Mouse (Mus musculus): ENCODE results near the gene Eme1. TPM values are rescaled to one million over a fixed set of nuclear protein-coding genes. Genes with fewer than 3 reads are reported as not detected.
A peak's percentile ranks its signal among the peaks of the same experiment; 100 is the strongest.

Eme1 gene
- polyA plus RNA-seq, 1 experiment from 2014 or later, result 47.0 TPM

DNA sequence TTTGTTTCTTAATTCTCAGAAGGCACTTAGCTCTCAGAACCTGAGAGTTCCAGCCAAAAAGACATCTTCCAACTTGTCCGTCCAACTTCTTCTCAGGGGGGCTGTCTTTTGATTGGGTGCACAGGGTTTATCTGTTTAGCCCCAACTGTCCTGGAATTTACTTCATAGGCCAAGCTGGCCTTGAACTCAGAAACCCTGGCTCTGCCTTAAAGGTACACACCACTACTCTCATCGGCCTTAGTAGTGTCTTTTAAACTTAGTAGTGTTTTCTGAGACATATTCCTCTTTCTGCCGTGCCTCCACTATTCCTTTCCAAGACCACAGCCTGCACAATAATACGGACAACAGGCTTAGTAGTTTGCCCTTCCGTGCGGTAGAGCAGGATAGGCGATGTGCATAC is 53.3 kb downstream of the Eme1 start:
- Histone ChIP-seq H3K9me3 (replicated peaks; ENCODE audit: control insufficient read depth, low read length) (no peaks in the 10 kb centered on the region), H3K36me3 (replicated peaks; ENCODE audit: control insufficient read depth, insufficient read depth, low read depth, low read length) (no peaks in the 10 kb centered on the region), H3K27me3 (ENCODE audit: control insufficient read depth, insufficient read depth, low read length) (no peaks in the 10 kb centered on the region), H3K4me3 (ENCODE audit: low read depth, low read length) (0 out of 2 replicates have a peak overlapping the region, but pooled peaks have one; percentile 5), H3K9ac (replicated peaks; ENCODE audit: low read length) (no peak overlapping the region), H3K27ac (replicated peaks; ENCODE audit: low read depth, low read length) (no peak overlapping the region), H3K4me1 (ENCODE audit: control insufficient read depth, insufficient read depth, low read length) (no peaks in the 10 kb centered on the region; the same call in 1 of the 2 replicates), H3K4me2 (ENCODE audit: low read depth, low read length) (no peak overlapping the region)
- 93% methylated on average over 7 of the region's 7 CpGs for WGBS
- DNase-seq (ENCODE audit: low spot score) (no peak), ATAC-seq (replicated peaks; ENCODE audit: insufficient number of reproducible peaks, low FRiP score, low TSS enrichment, low read depth) (no peak)

DNA sequence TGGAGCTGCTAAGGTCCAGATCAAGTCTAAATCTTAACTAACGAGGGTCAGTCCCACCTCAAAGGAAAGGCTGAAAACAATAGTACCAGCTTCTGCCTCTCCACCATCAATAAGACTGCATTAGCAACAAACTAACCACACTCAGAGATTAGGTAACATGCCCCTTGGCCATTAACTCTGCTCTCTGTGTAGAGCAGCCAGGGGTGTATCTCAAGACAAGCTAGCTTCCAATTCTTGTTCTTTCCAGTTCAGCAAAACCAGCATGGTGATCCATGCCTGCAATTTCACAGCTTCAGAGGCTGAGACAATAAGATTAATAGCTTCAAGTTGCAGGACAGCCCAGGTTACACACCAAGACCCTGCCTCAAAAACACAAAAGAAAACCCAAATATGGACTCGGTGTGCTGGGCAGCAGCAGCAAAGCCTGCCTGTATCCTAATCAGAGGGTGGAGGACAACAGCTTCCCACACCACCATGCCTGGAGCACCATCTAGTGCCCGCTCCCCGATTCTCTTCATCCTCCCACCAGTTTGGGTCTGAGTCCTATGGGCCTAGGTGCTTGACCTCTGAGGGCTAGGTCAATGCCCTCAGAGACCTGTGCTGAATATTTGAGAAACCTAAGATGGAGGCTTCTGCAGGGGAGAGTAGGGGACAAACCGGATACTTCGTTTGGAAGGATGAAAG is 55.2 kb downstream of the Eme1 start:
- Histone ChIP-seq H3K36me3 (replicated peaks; ENCODE audit: control insufficient read depth, insufficient read depth, low read depth, low read length) (no peaks in the 10 kb centered on the region), H3K9me3 (replicated peaks; ENCODE audit: control insufficient read depth, low read length) (no peaks in the 10 kb centered on the region), H3K4me1 (ENCODE audit: control insufficient read depth, insufficient read depth, low read length) (no peaks in the 10 kb centered on the region; the same call in 1 of the 2 replicates), H3K4me3 (ENCODE audit: low read depth, low read length) (no peak overlapping the region), H3K27me3 (ENCODE audit: control insufficient read depth, insufficient read depth, low read length) (no peaks in the 10 kb centered on the region), H3K9ac (replicated peaks; ENCODE audit: low read length) (no peak overlapping the region), H3K27ac (replicated peaks; ENCODE audit: low read depth, low read length) (no peak overlapping the region), H3K4me2 (ENCODE audit: low read depth, low read length) (no peak overlapping the region)
- 60% methylated on average over 6 of the region's 6 CpGs for WGBS
- DNase-seq (ENCODE audit: low spot score), result no peak
- ATAC-seq (replicated peaks; ENCODE audit: insufficient number of reproducible peaks, low FRiP score, low TSS enrichment, low read depth), result no peak

DNA sequence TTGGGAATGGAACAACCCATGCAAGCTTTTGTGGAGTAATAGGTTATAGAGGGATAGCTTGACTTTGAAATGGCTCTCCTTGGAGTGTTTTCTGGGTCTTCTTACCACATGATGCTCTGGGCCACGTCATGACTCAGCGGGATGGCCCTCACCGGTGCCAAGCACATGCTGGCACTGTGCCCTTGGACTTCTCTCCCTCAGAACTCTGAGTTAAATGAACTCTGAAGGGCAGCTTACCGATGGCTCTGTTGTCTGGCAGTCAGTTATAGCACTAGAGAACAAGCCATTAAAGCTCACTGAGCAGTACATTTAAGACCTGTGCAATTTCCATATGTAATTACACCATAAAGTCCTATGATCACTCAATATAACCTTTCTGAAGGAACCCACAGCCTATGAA is 56.4 kb downstream of the Eme1 start:
- ATAC-seq (replicated peaks; ENCODE audit: insufficient number of reproducible peaks, low FRiP score, low TSS enrichment, low read depth), result no peak
- DNase-seq (ENCODE audit: low spot score), result no peak
- Histone ChIP-seq H3K4me2 (ENCODE audit: low read depth, low read length) (no peak overlapping the region), H3K27ac (replicated peaks; ENCODE audit: low read depth, low read length) (no peak overlapping the region), H3K4me1 (ENCODE audit: control insufficient read depth, insufficient read depth, low read length) (no peaks in the 10 kb centered on the region; the same call in 1 of the 2 replicates), H3K9me3 (replicated peaks; ENCODE audit: control insufficient read depth, low read length) (no peaks in the 10 kb centered on the region), H3K36me3 (replicated peaks; ENCODE audit: control insufficient read depth, insufficient read depth, low read depth, low read length) (no peaks in the 10 kb centered on the region), H3K9ac (replicated peaks; ENCODE audit: low read length) (no peak overlapping the region), H3K27me3 (ENCODE audit: control insufficient read depth, insufficient read depth, low read length) (no peaks in the 10 kb centered on the region), H3K4me3 (ENCODE audit: low read depth, low read length) (no peak overlapping the region)
- WGBS, result 92% methylated on average over 4 of the region's 4 CpGs

DNA sequence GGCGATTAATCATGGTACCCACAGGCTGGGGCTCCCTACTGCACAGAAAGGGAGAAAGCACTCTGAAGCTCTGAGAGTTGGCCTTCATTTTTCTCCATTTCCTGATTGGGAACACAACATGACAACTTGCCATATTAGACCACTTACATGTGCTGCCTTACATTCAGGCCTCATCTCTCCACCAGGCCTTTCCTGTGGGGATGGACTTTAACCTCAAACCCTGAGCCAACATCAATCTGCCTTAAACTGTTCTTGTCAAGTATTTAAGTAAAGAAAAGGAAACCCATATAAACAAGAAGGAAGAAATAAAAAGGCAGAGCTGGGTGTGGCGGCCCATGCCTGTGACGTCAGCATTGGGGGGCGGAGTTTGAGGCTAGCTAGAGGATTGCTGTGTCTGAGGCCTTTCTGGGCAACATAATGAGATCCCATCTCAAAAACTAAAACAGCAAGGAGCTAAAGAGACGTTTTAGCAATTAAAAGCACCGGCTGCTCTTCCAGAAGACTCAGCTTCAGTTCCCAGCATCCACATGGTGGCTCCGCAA is 57.4 kb downstream of the Eme1 start:
- DNase-seq (ENCODE audit: low spot score) (no peak), ATAC-seq (replicated peaks; ENCODE audit: insufficient number of reproducible peaks, low FRiP score, low TSS enrichment, low read depth) (no peak)
- Histone ChIP-seq H3K27ac (replicated peaks; ENCODE audit: low read depth, low read length) (no peak overlapping the region), H3K36me3 (replicated peaks; ENCODE audit: control insufficient read depth, insufficient read depth, low read depth, low read length) (no peaks in the 10 kb centered on the region), H3K9ac (replicated peaks; ENCODE audit: low read length) (no peak overlapping the region), H3K9me3 (replicated peaks; ENCODE audit: control insufficient read depth, low read length) (no peaks in the 10 kb centered on the region), H3K27me3 (ENCODE audit: control insufficient read depth, insufficient read depth, low read length) (no peaks in the 10 kb centered on the region), H3K4me2 (ENCODE audit: low read depth, low read length) (no peak overlapping the region), H3K4me3 (ENCODE audit: low read depth, low read length) (no peak overlapping the region), H3K4me1 (ENCODE audit: control insufficient read depth, insufficient read depth, low read length) (no peaks in the 10 kb centered on the region)
- WGBS, result 67% methylated on average over 7 of the region's 7 CpGs

Other genes starting within 250 kb of the Eme1 start
- gene Cacna1g, start 179.8 kb downstream of the Eme1 start, polyA plus RNA-seq (2014; fragmentation: Nextera tagmentation; extraction: Ambion mirVana), result 10.9 and 14.1 TPM in 2 replicates
- gene Spata20, start 167.8 kb downstream of the Eme1 start, polyA plus RNA-seq (2014; fragmentation: Nextera tagmentation; extraction: Ambion mirVana), result 0.08 and 0.27 TPM in 2 replicates
- gene Epn3, start 154.0 kb downstream of the Eme1 start, polyA plus RNA-seq (2014; fragmentation: Nextera tagmentation; extraction: Ambion mirVana), result 1.5 and 2.3 TPM in 2 replicates
- gene Mycbpap, start 132.2 kb downstream of the Eme1 start, polyA plus RNA-seq (2014; fragmentation: Nextera tagmentation; extraction: Ambion mirVana), result 1.9 and 2.4 TPM in 2 replicates
- gene Rsad1, start 104.7 kb downstream of the Eme1 start, polyA plus RNA-seq (2014; fragmentation: Nextera tagmentation; extraction: Ambion mirVana), result 2.4 and 3.7 TPM in 2 replicates
- gene Chad, start 88.9 kb downstream of the Eme1 start, polyA plus RNA-seq (2014; fragmentation: Nextera tagmentation; extraction: Ambion mirVana), result 0.52 and 1.0 TPM in 2 replicates
- 6.8 and 7.1 TPM in 2 replicates for gene Acsf2, start 52.1 kb downstream of the Eme1 start, polyA plus RNA-seq (2014; fragmentation: Nextera tagmentation; extraction: Ambion mirVana)
- 171 and 185 TPM in 2 replicates for gene Lrrc59, start 24.2 kb downstream of the Eme1 start, polyA plus RNA-seq (2014; fragmentation: Nextera tagmentation; extraction: Ambion mirVana)
- 122 and 136 TPM in 2 replicates for gene Mrpl27, start 197 bp downstream of the Eme1 start, polyA plus RNA-seq (2014; fragmentation: Nextera tagmentation; extraction: Ambion mirVana)
- 11.1 and 12.1 TPM in 2 replicates for gene Xylt2, start 23.6 kb upstream of the Eme1 start, polyA plus RNA-seq (2014; fragmentation: Nextera tagmentation; extraction: Ambion mirVana)
- 0.15 and 0.21 TPM in 2 replicates for gene Gm11541, start 50.5 kb upstream of the Eme1 start, polyA plus RNA-seq (2014; fragmentation: Nextera tagmentation; extraction: Ambion mirVana)
- gene Cdc34b, start 87.8 kb upstream of the Eme1 start, polyA plus RNA-seq (2014; fragmentation: Nextera tagmentation; extraction: Ambion mirVana), result 0.29 and 0.36 TPM in 2 replicates
- not detected in 2 replicates for gene Tmem92, start 128.7 kb upstream of the Eme1 start, polyA plus RNA-seq (2014; fragmentation: Nextera tagmentation; extraction: Ambion mirVana)

All from embryonic facial prominence, embryonic 11.5 days (tissue).